Mouse (Mus musculus) retina, embryonic 14.5 days (tissue): ENCODE data around the gene Stk11.

Experiments used
- DNase-seq: peaks from one replicate; pipeline ENCODE4 v3.0.0-alpha.2; 2015; ENCODE audit warnings: low spot score

Gene Stk11

GRCm38 (mm10) chr10:80095547-80095946, 20.1 kb upstream of the Stk11 start:
- no peak for DNase-seq

GRCm38 (mm10) chr10:80097275-80097674, 18.3 kb upstream of the Stk11 start:
- no peak for DNase-seq

- DNase-seq = no peak
Measured at GRCm38 (mm10) chr10:80098630-80099029, 17.0 kb upstream of the Stk11 start.

- no peak for DNase-seq
Measured at GRCm38 (mm10) chr10:80100982-80101381, 14.6 kb upstream of the Stk11 start.

- DNase-seq = peak; percentile 88
Measured at GRCm38 (mm10) chr10:80102216-80102915, 13.2 kb upstream of the Stk11 start.

GRCm38 (mm10) chr10:80103032-80103431, 12.6 kb upstream of the Stk11 start:
- no peak for DNase-seq

GRCm38 (mm10) chr10:80104181-80104580, 11.4 kb upstream of the Stk11 start:
- no peak for DNase-seq

- no peak for DNase-seq
Measured at GRCm38 (mm10) chr10:80105460-80105859, 10.1 kb upstream of the Stk11 start, which contains the start of gene Sbno2. Sbno2 (minus strand) TSS chr10:80105571.

- no peak for DNase-seq
Measured at GRCm38 (mm10) chr10:80105926-80106325, 9.7 kb upstream of the Stk11 start.

- DNase-seq = no peak
Measured at GRCm38 (mm10) chr10:80107678-80108077, 7.9 kb upstream of the Stk11 start.

GRCm38 (mm10) chr10:80114341-80115284, 990 bp upstream of the Stk11 start:
- DNase-seq = peak; percentile 94

GRCm38 (mm10) chr10:80115944-80116335, 337 bp downstream of the Stk11 start:
- DNase-seq = peak; percentile 11

GRCm38 (mm10) chr10:80116563-80116926, 942 bp downstream of the Stk11 start:
- peak; percentile 13 for DNase-seq

GRCm38 (mm10) chr10:80116927-80117691, 1.5 kb downstream of the Stk11 start:
- DNase-seq = peak; percentile 24

- DNase-seq = no peak
Measured at GRCm38 (mm10) chr10:80117736-80118135, 2.1 kb downstream of the Stk11 start.

GRCm38 (mm10) chr10:80118552-80118951, 2.9 kb downstream of the Stk11 start:
- DNase-seq = peak; percentile 33

- DNase-seq = no peak
Measured at GRCm38 (mm10) chr10:80120146-80120545, 4.5 kb downstream of the Stk11 start.

GRCm38 (mm10) chr10:80121639-80122038, 6.0 kb downstream of the Stk11 start:
- no peak for DNase-seq

GRCm38 (mm10) chr10:80123932-80124562, 8.4 kb downstream of the Stk11 start:
- no peak for DNase-seq

GRCm38 (mm10) chr10:80127920-80128319, 12.3 kb downstream of the Stk11 start:
- no peak for DNase-seq

- no peak for DNase-seq
Measured at GRCm38 (mm10) chr10:80129846-80130245, 14.2 kb downstream of the Stk11 start.
